Mouse (Mus musculus) Patski (cell line): ENCODE data around the gene 4930451I11Rik. TPM values are rescaled to one million over a fixed set of nuclear protein-coding genes. Genes with fewer than 3 reads are reported as not detected.

Experiments
- ATAC-seq: fragments of 100-300 bp; one replicate; pipeline ENCODE4 v1.8.0; 2021
- CTCF ChIA-PET: fragments of 350-600 bp; sonication (Branson Sonifier 250); formaldehyde crosslinking; loops from one replicate; lab custom pipeline; 2022; ENCODE audit warnings: inconsistent platforms; lab: Charles Lee
- POLR2A ChIA-PET: fragments of 350-600 bp; sonication (Branson Sonifier 250); formaldehyde crosslinking; loops from one replicate; lab custom pipeline; 2022; ENCODE audit warnings: antibody characterized with exemption, inconsistent platforms; lab: Charles Lee
- DNase-seq: peaks from one replicate; pipeline ENCODE4 v3.0.0-alpha.2; 2011; ENCODE audit warnings: low read depth, low spot score
- H3K27me3 ChIP-seq: fragments of 371-371 bp; one replicate; pipeline ENCODE4 v1.5.1; 2021
- CTCF ChIP-seq: fragments of 100-300 bp; IDR thresholded peaks from one replicate; pipeline ENCODE4 v1.5.1; 2021
- in situ Hi-C: fragments of 300-500 bp; cut with MboI; formaldehyde crosslinking; loops from 3 replicates; pipeline ENCODE4 v1.11.1; 2018; ENCODE audit warnings: low pct_unique_long_range_greater_than_20kb, mixed read lengths
- polyA plus RNA-seq: library from polyadenylated mRNA; unstranded; gene quantifications from one replicate; pipeline ENCODE4 v1.2.3, GENCODE M21; 2021

Gene 4930451I11Rik
- polyA plus RNA-seq, 1 experiment from 2014 or later = not detected

DNA sequence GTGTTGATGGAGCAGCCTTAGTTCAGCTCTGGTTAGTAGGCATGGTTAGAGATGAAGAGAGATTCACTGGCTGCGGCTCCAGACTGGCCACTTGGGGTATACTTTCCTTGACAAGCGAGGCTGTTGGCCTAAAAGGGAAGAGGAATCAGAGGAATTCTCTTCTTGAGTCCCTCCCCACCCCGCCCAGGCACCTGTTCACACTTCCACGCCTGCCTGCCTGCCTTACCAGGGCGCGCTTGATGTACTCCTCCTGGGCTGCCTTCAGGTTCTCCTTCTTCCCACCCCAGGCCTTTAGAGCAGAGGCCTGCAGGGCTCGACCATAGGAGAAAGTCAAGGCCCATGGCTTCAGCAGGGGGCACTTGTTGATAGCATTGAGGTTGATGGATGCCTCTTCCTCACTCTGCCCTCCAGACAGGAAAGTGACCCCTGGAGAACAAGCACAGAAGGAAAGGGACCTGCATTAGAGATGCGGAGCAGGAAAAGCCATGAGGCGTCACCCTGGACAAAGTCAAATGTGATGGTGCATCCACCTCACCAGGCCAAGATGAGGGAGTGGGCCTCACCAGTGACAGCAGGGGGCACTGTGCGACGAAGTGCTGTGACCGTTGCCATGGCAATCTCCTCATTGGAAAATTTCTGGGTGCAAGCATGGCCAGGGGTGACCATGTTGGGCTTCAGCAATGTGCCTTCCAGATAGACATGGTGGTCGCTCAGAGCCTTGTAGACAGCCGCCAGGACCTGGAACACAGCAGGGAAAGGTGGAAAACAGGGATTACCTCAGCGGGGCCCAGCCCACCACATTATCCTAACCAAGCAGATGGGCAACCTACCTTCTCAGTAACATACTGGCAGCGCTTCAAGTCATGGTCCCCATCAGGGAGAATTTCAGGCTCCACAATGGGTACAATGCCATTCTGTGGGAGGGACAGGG lies 35.8 kb downstream of the 4930451I11Rik start:
- TF ChIP-seq CTCF = no peak
- ChIA-PET CTCF (no interaction called here), POLR2A (no interaction called here)
- no peak for DNase-seq
- in situ Hi-C loops = no loop called here
- H3K27me3 ChIP-seq = no peaks in the 10 kb centered on the region
- no peak for ATAC-seq

DNA sequence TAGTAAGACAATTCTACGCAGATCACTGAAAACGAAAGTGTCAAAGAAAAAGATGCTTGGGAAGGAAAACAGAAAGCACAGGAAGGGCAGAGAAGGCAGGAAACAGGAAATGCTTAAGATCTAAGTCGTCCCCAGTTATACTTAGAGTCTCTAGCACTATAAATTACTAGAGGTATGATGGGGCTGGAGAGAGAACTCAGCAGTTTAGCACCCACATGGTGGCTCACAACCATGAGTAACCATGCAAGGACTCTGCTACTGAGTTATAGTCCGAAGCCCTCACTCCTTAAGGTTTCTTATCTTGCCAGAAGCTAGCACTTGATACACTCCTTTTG lies 37.2 kb downstream of the 4930451I11Rik start:
- in situ Hi-C loops = no loop called here
- ChIA-PET POLR2A (interaction anchor here (0.6 kb wide), 1 partner anchor 13 kb away, joined by 3 read pairs; no protein-coding TSS in a partner anchor), CTCF (interaction anchor here (1.4 to 1.6 kb wide), 2 partner anchors 12 to 15 kb away, joined by 3 to 4 read pairs; no protein-coding TSS in a partner anchor)
- H3K27me3 ChIP-seq = no peaks in the 10 kb centered on the region
- TF ChIP-seq CTCF = no peak
- DNase-seq (no peak), ATAC-seq (no peak)

DNA sequence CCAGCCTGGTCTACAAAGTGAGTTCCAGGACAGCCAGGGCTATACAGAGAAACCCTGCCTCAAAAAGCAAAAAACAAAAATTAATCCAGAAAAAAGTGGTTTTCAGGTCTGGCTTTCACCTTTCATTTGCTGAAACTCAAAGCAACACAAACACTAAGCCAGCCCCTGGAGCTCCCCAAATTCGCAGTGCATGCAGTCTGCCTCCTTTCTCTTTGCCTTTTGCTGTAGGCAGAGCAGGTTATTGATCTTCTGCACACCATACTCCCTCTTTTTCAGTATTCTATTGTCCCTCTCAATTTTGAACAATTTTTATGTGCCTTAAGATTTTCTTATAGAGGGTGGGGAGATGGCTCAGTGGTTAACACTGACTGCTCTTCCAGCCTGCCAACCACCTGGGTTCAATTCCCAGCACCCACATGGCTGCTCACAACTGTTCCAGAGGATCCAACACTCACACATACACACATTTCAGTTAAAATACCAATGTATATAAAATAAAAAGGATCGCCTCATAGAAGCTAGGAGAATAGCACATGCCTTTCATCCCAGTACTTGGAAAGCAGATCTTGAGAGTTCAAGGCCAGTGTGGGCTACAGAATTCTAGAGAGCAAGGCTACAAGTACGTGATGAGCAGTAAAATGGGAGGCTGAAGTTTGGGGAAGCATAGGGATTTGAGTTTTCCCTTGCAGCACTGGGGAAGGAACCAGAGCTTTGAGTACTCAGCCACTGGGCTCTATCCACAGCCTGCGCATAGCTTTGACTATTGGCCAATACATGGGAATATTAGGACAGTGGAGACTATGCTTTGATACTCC lies 37.8 kb downstream of the 4930451I11Rik start:
- DNase-seq (no peak), ATAC-seq (no peak)
- H3K27me3 ChIP-seq = no peaks in the 10 kb centered on the region
- in situ Hi-C loops = no loop called here
- no peak for TF ChIP-seq CTCF
- ChIA-PET POLR2A (interaction anchor here (0.6 to 1.2 kb wide), 4 partner anchors 11 to 197 kb away, joined by 3 to 7 read pairs (median 3); no protein-coding TSS in a partner anchor), CTCF (interaction anchor here (1.4 to 1.6 kb wide), 2 partner anchors 11 to 14 kb away, joined by 3 to 4 read pairs; no protein-coding TSS in a partner anchor)

DNA sequence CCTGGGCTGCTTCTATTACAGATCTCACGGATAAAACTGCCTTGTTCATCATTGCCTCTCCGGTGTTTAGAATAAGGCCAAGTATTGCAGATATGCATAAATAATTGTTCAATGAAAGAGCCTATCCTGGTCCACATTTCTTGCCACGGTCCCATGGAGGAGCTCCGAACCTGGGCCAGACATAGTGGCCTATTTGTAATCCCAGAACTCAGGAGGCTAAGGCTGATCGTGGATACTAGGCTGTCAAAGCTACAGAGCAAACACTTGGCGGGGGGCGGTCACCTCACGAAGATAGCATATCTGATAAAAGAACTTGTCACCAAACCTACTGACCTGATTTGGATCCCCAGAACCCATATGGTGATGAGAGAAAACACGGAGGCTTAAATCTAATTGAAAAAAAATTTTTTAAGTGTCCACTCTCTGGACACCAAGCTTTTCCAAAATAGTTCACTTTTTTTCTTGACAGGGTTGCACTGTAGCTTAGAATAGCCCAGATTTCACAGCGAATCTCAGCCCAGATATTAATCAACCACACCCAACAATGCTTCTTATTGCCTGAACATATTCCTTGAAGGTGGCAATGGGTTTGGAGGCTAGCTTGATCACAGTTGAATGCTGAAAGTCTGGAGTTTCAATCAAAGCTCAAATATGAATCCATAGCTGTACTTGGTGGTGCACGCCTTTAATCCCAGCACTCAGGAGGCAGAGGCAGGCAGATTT lies 38.6 kb downstream of the 4930451I11Rik start:
- CTCF ChIA-PET = interaction anchor here (1.4 kb wide), 1 partner anchor 11 kb away, joined by 3 read pairs; no protein-coding TSS in a partner anchor
- no peak for TF ChIP-seq CTCF
- in situ Hi-C loops = no loop called here

DNA sequence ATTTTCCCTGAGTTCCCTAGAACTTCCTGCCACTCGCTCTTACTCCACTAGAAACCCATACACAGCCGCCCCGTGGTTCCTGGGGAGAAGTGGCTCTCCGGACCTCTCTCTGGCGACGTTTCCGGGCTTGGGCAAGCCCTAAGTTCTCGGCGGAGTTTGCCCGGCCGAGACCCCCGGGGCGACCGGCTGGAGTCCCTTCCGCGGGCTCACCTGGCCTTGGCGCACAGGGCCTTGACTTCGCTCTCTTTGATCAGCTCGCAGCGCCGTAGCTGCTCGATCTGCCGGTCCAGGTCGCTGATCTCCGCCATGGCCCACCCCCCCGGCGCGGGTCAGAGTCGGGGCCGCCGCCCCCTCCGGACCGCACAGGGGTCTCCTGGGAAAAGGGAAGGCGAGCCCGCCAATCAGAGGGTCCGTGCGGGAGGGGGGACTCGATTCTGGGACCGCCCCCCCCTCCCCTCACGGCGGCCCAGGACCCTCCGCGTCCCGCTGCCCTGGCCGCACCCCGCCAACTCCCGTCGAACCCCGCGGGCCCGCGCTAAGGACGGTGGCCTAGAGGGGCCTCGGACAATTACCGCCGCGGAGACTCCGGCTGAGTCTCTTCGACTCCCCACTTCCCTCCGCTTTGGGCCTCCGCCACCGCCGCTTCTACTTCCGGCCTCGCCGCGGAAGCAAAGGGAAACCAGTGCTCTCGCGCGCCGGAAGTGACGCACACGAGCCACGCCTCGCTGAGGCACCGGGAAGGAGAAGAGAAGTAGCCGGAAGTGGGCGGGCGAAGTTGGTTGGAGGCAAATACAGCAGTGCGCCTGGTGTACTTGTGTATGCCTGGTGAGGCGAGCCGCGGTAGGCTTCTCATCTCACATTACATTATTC lies 39.4 kb downstream of the 4930451I11Rik start, which contains the start of gene Ppp4c:
Gene Ppp4c (minus strand): TSS at position 646 of the 870 bp plus-strand sequence.
- POLR2A ChIA-PET = interaction anchor here (0.6 to 1.3 kb wide), 3 partner anchors 15 to 85 kb away, joined by 3 to 8 read pairs (median 3); partner anchors contain the start of gene Ypel3

More for the DNA sequence above, 38.6 kb downstream of the 4930451I11Rik start:
- ATAC-seq = no peak
- POLR2A ChIA-PET = interaction anchor here (0.6 to 1.2 kb wide), 4 partner anchors 12 to 197 kb away, joined by 3 read pairs; no protein-coding TSS in a partner anchor
- no peak for DNase-seq
- H3K27me3 ChIP-seq = no peaks in the 10 kb centered on the region

DNA sequence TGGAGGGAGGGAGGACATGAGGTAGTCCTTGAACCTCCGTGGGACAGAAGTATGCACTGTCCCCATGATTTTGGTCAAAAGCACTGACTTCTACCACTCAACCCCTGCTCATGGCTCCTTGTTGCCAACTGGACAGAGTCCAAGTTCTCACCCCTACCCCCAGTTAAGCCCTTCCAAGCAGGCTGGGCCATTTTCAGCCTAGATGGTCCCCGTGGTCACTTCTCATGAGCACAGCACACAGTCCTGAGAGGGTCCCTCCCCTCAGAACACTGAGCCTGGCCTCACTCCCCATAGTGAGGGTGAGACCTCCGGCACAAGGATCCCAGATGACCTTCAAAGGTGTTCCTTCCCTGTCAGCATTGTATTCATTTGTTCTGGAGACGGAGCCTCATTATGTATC lies 42.3 kb downstream of the 4930451I11Rik start:
- ChIA-PET CTCF (no interaction called here), POLR2A (no interaction called here)
- ATAC-seq (no peak), DNase-seq (no peak)
- no peak for TF ChIP-seq CTCF
- no peaks in the 10 kb centered on the region for H3K27me3 ChIP-seq
- in situ Hi-C loops = no loop called here

More for the DNA sequence above, 39.4 kb downstream of the 4930451I11Rik start, which contains the start of gene Ppp4c:
- no peak for TF ChIP-seq CTCF
- no peaks in the 10 kb centered on the region for H3K27me3 ChIP-seq
- CTCF ChIA-PET = interaction anchor here (1.9 kb wide), 1 partner anchor 13 kb away, joined by 11 read pairs; no protein-coding TSS in a partner anchor
- in situ Hi-C loops = no loop called here
- peak; percentile 62 for DNase-seq
- peak; percentile 69 for ATAC-seq

DNA sequence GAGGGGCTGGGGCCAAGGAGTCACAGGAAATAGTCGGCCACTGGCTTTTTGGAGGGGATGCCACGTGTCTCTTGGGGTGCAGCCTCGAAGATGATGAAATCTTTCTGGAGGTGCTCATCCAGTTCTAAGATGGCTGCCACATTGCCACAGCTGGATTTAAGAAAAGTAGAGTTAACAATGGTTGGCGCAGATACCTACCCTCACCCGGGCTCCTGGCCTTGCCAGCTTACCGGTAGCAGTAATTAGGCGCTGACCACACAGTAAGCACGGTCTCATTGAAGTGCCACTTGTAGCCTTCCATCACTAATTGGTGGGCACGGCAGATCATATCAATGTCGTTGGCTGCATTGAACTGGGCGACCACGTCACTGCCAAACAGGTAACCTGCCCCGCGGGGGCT lies 45.3 kb downstream of the 4930451I11Rik start:
- in situ Hi-C loops = no loop called here
- no peak for TF ChIP-seq CTCF
- no peak for ATAC-seq
- POLR2A ChIA-PET = no interaction called here
- H3K27me3 ChIP-seq = no peaks in the 10 kb centered on the region
- CTCF ChIA-PET = no interaction called here
- no peak for DNase-seq

DNA sequence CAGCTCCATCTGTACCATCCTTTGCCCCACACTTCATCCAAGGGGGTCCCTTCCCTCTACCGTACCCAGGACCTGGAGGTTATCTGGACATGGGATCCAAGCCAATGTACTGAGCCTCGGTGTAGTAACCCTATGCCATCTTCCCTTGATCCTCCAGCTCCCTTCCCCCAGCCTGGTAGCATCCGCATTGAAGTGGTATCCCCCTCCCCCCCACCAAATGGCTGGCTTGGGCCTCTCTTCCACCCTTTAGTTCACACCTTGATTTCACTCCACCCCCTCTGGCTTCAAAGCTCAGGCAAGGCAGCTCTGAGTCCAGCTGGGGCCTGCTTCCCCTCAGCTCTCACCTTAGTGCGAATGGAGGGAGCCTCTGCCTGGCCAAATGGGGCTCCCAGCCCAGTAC lies 46.4 kb downstream of the 4930451I11Rik start:
- ChIA-PET POLR2A (interaction anchor here (1.2 kb wide), 1 partner anchor 25 kb away, joined by 3 read pairs; no protein-coding TSS in a partner anchor), CTCF (no interaction called here)
- TF ChIP-seq CTCF = no peak
- in situ Hi-C loops = no loop called here
- DNase-seq (no peak), ATAC-seq (no peak)
- no peaks in the 10 kb centered on the region for H3K27me3 ChIP-seq

DNA sequence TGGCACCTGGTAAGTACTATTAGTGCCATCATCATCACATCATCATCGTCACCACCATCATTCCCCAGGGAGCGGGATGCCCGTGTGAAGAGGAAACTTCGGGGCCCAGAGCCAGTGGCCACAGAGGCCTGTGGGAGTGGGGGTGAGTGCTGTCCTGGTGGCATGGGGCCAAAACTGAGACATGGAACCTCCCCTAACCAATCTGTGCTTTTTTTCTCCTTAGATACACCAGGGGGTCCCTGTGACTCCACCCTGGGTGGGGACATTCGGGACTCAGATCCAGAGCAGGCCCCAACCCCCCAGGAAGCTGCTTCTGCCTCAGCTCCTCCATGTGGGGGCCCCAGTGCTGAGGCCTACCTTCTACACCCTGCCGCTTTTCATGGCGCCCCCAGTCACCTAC lies 47.0 kb downstream of the 4930451I11Rik start:
- DNase-seq (no peak), ATAC-seq (no peak)
- H3K27me3 ChIP-seq = no peaks in the 10 kb centered on the region
- POLR2A ChIA-PET = no interaction called here
- CTCF ChIA-PET = no interaction called here
- in situ Hi-C loops = no loop called here
- TF ChIP-seq CTCF = no peak
